Mouse (Mus musculus): ENCODE results near the gene Pfn4. TPM values are rescaled to one million over a fixed set of nuclear protein-coding genes. Genes with fewer than 3 reads are reported as not detected.

Pfn4 gene
- polyA plus RNA-seq, 1 experiment from 2014 or later = 0.72 TPM

- Histone ChIP-seq H3K9me3 (ENCODE audit: low read length) (no peaks in the 10 kb centered on the region), H3K36me3 (replicated peaks; ENCODE audit: insufficient read depth, low read length) (no peaks in the 10 kb centered on the region), H3K9ac (replicated peaks) (no peak overlapping the region), H3K27me3 (ENCODE audit: insufficient read depth, low read length) (no peaks in the 10 kb centered on the region), H3K4me1 (ENCODE audit: insufficient read depth) (peaks cover 10% of the 10 kb centered on the region), H3K27ac (ENCODE audit: low read depth) (no peak overlapping the region), H3K4me3 (ENCODE audit: low read depth, low read length) (no peak overlapping the region), H3K4me2 (ENCODE audit: low read depth, low read length) (no peak overlapping the region)
- DNase-seq (no peak), ATAC-seq (no peak)
- WGBS (ENCODE audit: insufficient replicate concordance) = 79% methylated on average over 4 of the region's 4 CpGs
- TF ChIP-seq CTCF (IDR thresholded peaks at IDR 0.05; ENCODE audit: low read depth) (no peak), EP300 (IDR thresholded peaks at IDR 0.05; ENCODE audit: low read depth) (no peak)
Observed at GRCm38 (mm10) chr12:4813636-4814035, 44.8 kb downstream of the Pfn4 start.

DNA sequence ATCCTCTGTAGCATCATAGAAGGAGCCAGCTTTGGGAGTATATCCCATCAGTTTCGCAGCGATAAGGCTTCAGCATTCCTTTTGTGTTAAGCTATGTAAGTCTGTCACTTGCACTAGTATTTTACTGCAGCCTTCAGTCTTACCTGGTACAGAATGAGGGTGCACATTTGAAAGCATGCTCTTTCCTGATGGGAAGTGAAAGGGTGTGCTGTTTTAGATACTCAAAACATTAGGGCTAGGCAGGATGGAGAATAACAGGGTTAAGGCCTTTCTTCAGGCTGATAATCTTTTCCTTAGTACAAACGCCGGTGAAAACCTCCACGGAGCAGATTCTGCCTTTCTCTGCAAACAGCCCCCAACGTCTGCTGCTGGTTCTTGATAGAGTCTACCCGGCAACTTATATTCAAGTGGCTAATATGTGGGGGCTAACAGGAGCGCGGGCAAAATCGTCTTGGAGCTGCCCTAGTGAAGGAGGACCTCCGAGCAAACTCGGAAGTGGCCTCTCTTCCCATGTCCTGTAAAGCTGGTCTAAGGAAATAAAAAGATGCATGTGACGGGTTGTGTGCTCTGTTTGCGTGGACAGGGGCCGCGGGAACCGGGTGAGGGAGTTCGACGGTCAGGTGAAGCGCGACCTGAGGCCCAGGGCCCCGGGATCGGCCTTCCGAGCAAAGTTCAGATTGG, 48.0 kb downstream of the Pfn4 start:
- Histone ChIP-seq H3K4me2 (ENCODE audit: low read depth, low read length) (peak overlapping the region; percentile 89), H3K27ac (ENCODE audit: low read depth) (peak overlapping the region; percentile 84), H3K9me3 (ENCODE audit: low read length) (no peaks in the 10 kb centered on the region), H3K36me3 (replicated peaks; ENCODE audit: insufficient read depth, low read length) (peaks cover 15% of the 10 kb centered on the region), H3K4me3 (ENCODE audit: low read depth, low read length) (peak overlapping the region; percentile 81), H3K4me1 (ENCODE audit: insufficient read depth) (peaks cover 14% of the 10 kb centered on the region), H3K9ac (replicated peaks) (peak overlapping the region; percentile 73), H3K27me3 (ENCODE audit: insufficient read depth, low read length) (no peaks in the 10 kb centered on the region)
- DNase-seq (no peak), ATAC-seq (no peak)
- 9% methylated on average over 24 of the region's 24 CpGs for WGBS (ENCODE audit: insufficient replicate concordance)
- TF ChIP-seq CTCF (IDR thresholded peaks at IDR 0.05; ENCODE audit: low read depth) (no peak), EP300 (IDR thresholded peaks at IDR 0.05; ENCODE audit: low read depth) (no peak)

GRCm38 (mm10) chr12:4817361-4818101, 48.7 kb downstream of the Pfn4 start, which contains the start of gene Sf3b6:
Gene Sf3b6 (plus strand): TSS chr12:4817544.
- H3K9me3 ChIP-seq (ENCODE audit: low read length) = no peaks in the 10 kb centered on the region
- DNase-seq = peak; percentile 99
- peak within 1 kb of the TSS; percentile 89 for H3K4me2 ChIP-seq (ENCODE audit: low read depth, low read length)
- WGBS (ENCODE audit: insufficient replicate concordance) = under 1% methylated on average over 48 of the region's 49 CpGs
- H3K27ac ChIP-seq (ENCODE audit: low read depth) = peak within 1 kb of the TSS; percentile 84
- no peak for TF ChIP-seq CTCF (IDR thresholded peaks at IDR 0.05; ENCODE audit: low read depth)
- peak; percentile 21; the same call in 1 of the 2 replicates for TF ChIP-seq EP300 (IDR thresholded peaks at IDR 0.05; ENCODE audit: low read depth)
- peaks cover 14% of the 10 kb centered on the region for H3K4me1 ChIP-seq (ENCODE audit: insufficient read depth)
- peaks cover 18% of the 10 kb centered on the region for H3K36me3 ChIP-seq (replicated peaks; ENCODE audit: insufficient read depth, low read length)
- H3K27me3 ChIP-seq (ENCODE audit: insufficient read depth, low read length) = no peaks in the 10 kb centered on the region
- H3K9ac ChIP-seq (replicated peaks) = peak within 1 kb of the TSS; percentile 83
- peak within 1 kb of the TSS; percentile 81 for H3K4me3 ChIP-seq (ENCODE audit: low read depth, low read length)
- peak; percentile 99 for ATAC-seq

DNA sequence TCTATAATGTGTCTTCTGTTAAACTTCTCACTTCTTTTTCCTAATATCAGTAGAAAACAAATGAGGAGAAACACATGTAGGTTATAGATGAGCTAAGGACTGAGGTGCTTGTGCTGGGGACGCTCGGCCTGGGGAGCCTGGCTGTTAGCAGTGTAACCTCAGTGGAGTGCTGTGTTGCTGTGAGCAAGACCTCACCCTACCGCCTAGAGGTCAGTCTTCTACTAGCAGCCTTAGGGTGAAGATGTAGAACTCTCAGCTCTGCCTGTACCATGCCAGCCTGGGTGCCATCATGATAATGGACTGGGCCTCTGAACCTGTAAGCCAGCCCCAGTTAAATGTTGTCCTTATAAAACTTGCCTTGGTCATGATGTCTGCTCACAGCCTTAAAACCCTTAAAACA, 58.4 kb downstream of the Pfn4 start:
- no peak overlapping the region for H3K4me3 ChIP-seq (ENCODE audit: low read depth, low read length)
- peaks cover 29% of the 10 kb centered on the region for H3K36me3 ChIP-seq (replicated peaks; ENCODE audit: insufficient read depth, low read length)
- H3K9me3 ChIP-seq (ENCODE audit: low read length) = no peaks in the 10 kb centered on the region
- H3K27me3 ChIP-seq (ENCODE audit: insufficient read depth, low read length) = no peaks in the 10 kb centered on the region
- H3K27ac ChIP-seq (ENCODE audit: low read depth) = no peak overlapping the region
- TF ChIP-seq EP300 (IDR thresholded peaks at IDR 0.05; ENCODE audit: low read depth) (no peak), CTCF (IDR thresholded peaks at IDR 0.05; ENCODE audit: low read depth) (no peak)
- H3K4me2 ChIP-seq (ENCODE audit: low read depth, low read length) = no peak overlapping the region
- no peak overlapping the region for H3K9ac ChIP-seq (replicated peaks)
- 85% methylated on average over 3 of the region's 3 CpGs for WGBS (ENCODE audit: insufficient replicate concordance)
- no peaks in the 10 kb centered on the region for H3K4me1 ChIP-seq (ENCODE audit: insufficient read depth)
- no peak for DNase-seq
- no peak for ATAC-seq

Other genes starting within 250 kb of the Pfn4 start
- gene Itsn2, start 176.4 kb upstream of the Pfn4 start, polyA plus RNA-seq (2015; fragmentation: Nextera tagmentation; extraction: Ambion mirVana) = 15.3 and 17.5 TPM in 2 replicates
- gene Gm3625, start 176.1 kb upstream of the Pfn4 start, polyA plus RNA-seq (2015; fragmentation: Nextera tagmentation; extraction: Ambion mirVana) = not detected in 2 replicates
- 0.07 TPM in 1 of 2 replicates, not detected in the other for gene Fam228a, start 30.6 kb upstream of the Pfn4 start, polyA plus RNA-seq (2015; fragmentation: Nextera tagmentation; extraction: Ambion mirVana)
- gene Fam228b, start 245 bp downstream of the Pfn4 start, polyA plus RNA-seq (2015; fragmentation: Nextera tagmentation; extraction: Ambion mirVana) = 0.44 and 0.68 TPM in 2 replicates
- 130 and 135 TPM in 2 replicates for gene Sf3b6, start 48.5 kb downstream of the Pfn4 start, polyA plus RNA-seq (2015; fragmentation: Nextera tagmentation; extraction: Ambion mirVana)
- 3.1 and 4.6 TPM in 2 replicates for gene Fkbp1b, start 72.6 kb downstream of the Pfn4 start, polyA plus RNA-seq (2015; fragmentation: Nextera tagmentation; extraction: Ambion mirVana)
- gene Wdcp, start 74.3 kb downstream of the Pfn4 start, polyA plus RNA-seq (2015; fragmentation: Nextera tagmentation; extraction: Ambion mirVana) = 8.4 and 9.4 TPM in 2 replicates
- gene Mfsd2b, start 105.3 kb downstream of the Pfn4 start, polyA plus RNA-seq (2015; fragmentation: Nextera tagmentation; extraction: Ambion mirVana) = 24.8 and 28.0 TPM in 2 replicates
- 19.7 and 22.0 TPM in 2 replicates for gene Ubxn2a, start 138.7 kb downstream of the Pfn4 start, polyA plus RNA-seq (2015; fragmentation: Nextera tagmentation; extraction: Ambion mirVana)
- 4.1 and 4.7 TPM in 2 replicates for gene Atad2b, start 148.3 kb downstream of the Pfn4 start, polyA plus RNA-seq (2015; fragmentation: Nextera tagmentation; extraction: Ambion mirVana)

All from liver, postnatal 0 days (tissue).